Mouse (Mus musculus) lung, embryonic 16.5 days (tissue): ENCODE measurements around the gene Scd4. TPM values are rescaled to one million over a fixed set of nuclear protein-coding genes. Genes with fewer than 3 reads are reported as not detected.
"Not testable (repeated sequence)": the region's sequence is repeated elsewhere in the genome, so short reads cannot be mapped to it uniquely, and the experiment has no call there.

Source experiments
- ATAC-seq: fragments of 200-750 bp; cut with Nextera tagmentation; 2 replicates; pipeline ENCODE4 v1.8.0; 2017; ENCODE audit warnings: low read depth, mild to moderate bottlenecking, moderate library complexity
- H3K27ac ChIP-seq: fragments of 300-500 bp; sonication (generic); 2 replicates; pipeline ENCODE4 v1.5.1; 2014; ENCODE audit warnings: mild to moderate bottlenecking, control low read depth, low read length
- H3K27me3 ChIP-seq: fragments of 300-500 bp; sonication (generic); 2 replicates; pipeline ENCODE4 v1.6.1; 2014; ENCODE audit warnings: low read depth, low read length, mixed read lengths; ENCODE audit not compliant: control insufficient read depth, insufficient read depth
- H3K36me3 ChIP-seq: fragments of 300-500 bp; sonication (generic); 2 replicates; pipeline ENCODE4 v1.6.1; 2014; ENCODE audit warnings: low read length; ENCODE audit not compliant: control insufficient read depth, insufficient read depth
- H3K4me1 ChIP-seq: fragments of 300-500 bp; sonication (generic); replicated peaks from 2 replicates; pipeline ENCODE4 v1.6.1; 2014; ENCODE audit warnings: low read length, mixed read lengths; ENCODE audit not compliant: control insufficient read depth, insufficient read depth
- H3K4me2 ChIP-seq: fragments of 300-500 bp; sonication (generic); 2 replicates; pipeline ENCODE4 v1.6.1; 2014; ENCODE audit warnings: low read depth, low read length, control low read depth
- H3K4me3 ChIP-seq: fragments of 300-500 bp; sonication (generic); 2 replicates; pipeline ENCODE4 v1.5.1; 2014; ENCODE audit warnings: mild to moderate bottlenecking, low read length, control low read depth
- H3K9ac ChIP-seq: fragments of 300-500 bp; sonication (generic); 2 replicates; pipeline ENCODE4 v1.6.1; 2014; ENCODE audit warnings: low read length, control low read depth
- H3K9me3 ChIP-seq: fragments of 300-500 bp; sonication (generic); 2 replicates; pipeline ENCODE4 v1.6.1; 2016; ENCODE audit warnings: low read length; ENCODE audit not compliant: control insufficient read depth
- WGBS: fragments of 180-500 bp; shearing (Covaris S2); extraction: QIAGEN DNeasy Blood & Tissue Kit; methylation state at CpG from one replicate; pipeline ENCODE4 v1.1.7; 2014; 5-methylcytosine and 5-hydroxymethylcytosine counted together
- polyA plus RNA-seq: library from polyadenylated mRNA; unstranded; fragments of >200 nt; fragmentation: Nextera tagmentation; extraction: Ambion mirVana; gene quantifications from 2 replicates; pipeline ENCODE4 v1.2.1, GENCODE M21; 2015

Scd4 gene
- polyA plus RNA-seq, 1 experiment from 2014 or later = 0.40 TPM

- Histone ChIP-seq H3K4me3 (no peak overlapping the region), H3K9ac (no peak overlapping the region), H3K36me3 (no peaks in the 10 kb centered on the region), H3K27ac (no peak overlapping the region), H3K4me1 (peaks cover under 1% of the 10 kb centered on the region; the same call in 1 of the 2 replicates), H3K27me3 (no peaks in the 10 kb centered on the region), H3K9me3 (peaks cover 4% of the 10 kb centered on the region; the same call in 1 of the 2 replicates), H3K4me2 (no peak overlapping the region)
- ATAC-seq = no peak
- WGBS = 82% methylated on average over 3 of the region's 3 CpGs
These were observed 12.6 kb upstream of the Scd4 start for GRCm38 (mm10) chr19:44320316-44320715.

GRCm38 (mm10) chr19:44321201-44321600, 11.7 kb upstream of the Scd4 start:
- WGBS = 58% methylated on average over 4 of the region's 4 CpGs
- Histone ChIP-seq H3K9ac (no peak overlapping the region), H3K4me1 (no peaks in the 10 kb centered on the region), H3K9me3 (peaks cover 4% of the 10 kb centered on the region; the same call in 1 of the 2 replicates), H3K36me3 (no peaks in the 10 kb centered on the region), H3K27ac (no peak overlapping the region), H3K27me3 (no peaks in the 10 kb centered on the region), H3K4me3 (no peak overlapping the region), H3K4me2 (no peak overlapping the region)
- no peak for ATAC-seq

GRCm38 (mm10) chr19:44321631-44322030, 11.3 kb upstream of the Scd4 start:
- no peaks in the 10 kb centered on the region for H3K4me1 ChIP-seq
- no peak for ATAC-seq
- WGBS = 82% methylated on average over 2 of the region's 2 CpGs

GRCm38 (mm10) chr19:44329566-44329965, 3.3 kb upstream of the Scd4 start:
- Histone ChIP-seq H3K9me3 (no peaks in the 10 kb centered on the region), H3K27me3 (no peaks in the 10 kb centered on the region), H3K4me3 (no peak overlapping the region), H3K9ac (no peak overlapping the region), H3K4me1 (no peaks in the 10 kb centered on the region), H3K4me2 (no peak overlapping the region), H3K27ac (no peak overlapping the region), H3K36me3 (no peaks in the 10 kb centered on the region)
- 70% methylated on average over 2 of the region's 2 CpGs for WGBS
- ATAC-seq = no peak

More at GRCm38 (mm10) chr19:44321631-44322030, 11.3 kb upstream of the Scd4 start:
- Histone ChIP-seq H3K9ac (no peak overlapping the region), H3K4me3 (no peak overlapping the region), H3K27ac (no peak overlapping the region), H3K4me2 (no peak overlapping the region), H3K9me3 (peaks cover 4% of the 10 kb centered on the region; the same call in 1 of the 2 replicates), H3K27me3 (no peaks in the 10 kb centered on the region), H3K36me3 (no peaks in the 10 kb centered on the region)

GRCm38 (mm10) chr19:44331128-44331527, 1.8 kb upstream of the Scd4 start:
- not testable (repeated sequence) for H3K9ac ChIP-seq, H3K4me1 ChIP-seq, H3K36me3 ChIP-seq, H3K27ac ChIP-seq, H3K9me3 ChIP-seq, H3K4me2 ChIP-seq, H3K4me3 ChIP-seq, ATAC-seq, H3K27me3 ChIP-seq
- WGBS = 79% methylated on average over 1 of the region's 1 CpGs

GRCm38 (mm10) chr19:44331911-44332310, 981 bp upstream of the Scd4 start:
- Histone ChIP-seq H3K9ac (no peak overlapping the region), H3K4me3 (no peak overlapping the region), H3K27me3 (no peaks in the 10 kb centered on the region), H3K4me1 (no peaks in the 10 kb centered on the region), H3K36me3 (no peaks in the 10 kb centered on the region), H3K4me2 (no peak overlapping the region), H3K27ac (no peak overlapping the region), H3K9me3 (no peaks in the 10 kb centered on the region)
- 67% methylated on average over 5 of the region's 5 CpGs for WGBS
- ATAC-seq = no peak

- WGBS = 69% methylated on average over 8 of the region's 8 CpGs
- H3K27ac ChIP-seq = no peak overlapping the region
These were observed 566 bp upstream of the Scd4 start for GRCm38 (mm10) chr19:44332326-44332725.

GRCm38 (mm10) chr19:44333991-44334390, 1.1 kb downstream of the Scd4 start:
- Histone ChIP-seq H3K27ac (no peak overlapping the region), H3K4me1 (no peaks in the 10 kb centered on the region), H3K9ac (no peak overlapping the region), H3K4me3 (no peak overlapping the region), H3K9me3 (no peaks in the 10 kb centered on the region), H3K27me3 (no peaks in the 10 kb centered on the region), H3K36me3 (no peaks in the 10 kb centered on the region), H3K4me2 (no peak overlapping the region)
- WGBS = 83% methylated on average over 9 of the region's 9 CpGs
- no peak for ATAC-seq

More at GRCm38 (mm10) chr19:44332326-44332725, 566 bp upstream of the Scd4 start:
- Histone ChIP-seq H3K36me3 (no peaks in the 10 kb centered on the region), H3K4me1 (no peaks in the 10 kb centered on the region), H3K9ac (no peak overlapping the region), H3K4me3 (no peak overlapping the region), H3K4me2 (no peak overlapping the region), H3K9me3 (no peaks in the 10 kb centered on the region), H3K27me3 (no peaks in the 10 kb centered on the region)
- no peak for ATAC-seq

GRCm38 (mm10) chr19:44335876-44336662, 3.2 kb downstream of the Scd4 start:
- H3K36me3 ChIP-seq = no peaks in the 10 kb centered on the region
- 79% methylated on average over 6 of the region's 6 CpGs for WGBS
- H3K4me2 ChIP-seq = no peak overlapping the region
- H3K4me1 ChIP-seq = no peaks in the 10 kb centered on the region
- H3K4me3 ChIP-seq = no peak overlapping the region
- no peaks in the 10 kb centered on the region for H3K9me3 ChIP-seq
- H3K27me3 ChIP-seq = no peaks in the 10 kb centered on the region
- H3K27ac ChIP-seq = no peak overlapping the region
- no peak for ATAC-seq
- no peak overlapping the region for H3K9ac ChIP-seq
